Mouse (Mus musculus) lung, embryonic 14.5 days (tissue): ENCODE measurements at regions not wholly inside any gene's neighbourhood (a gene's known extent, or its start where the extent isn't known, plus 50 kb on each side); places are given as distances from the start of the nearest gene placed in this dataset.

Experiments used
- ATAC-seq: fragments of 200-750 bp; cut with Nextera tagmentation; 2 replicates; pipeline ENCODE4 v1.8.0; 2017; ENCODE audit warnings: mild to moderate bottlenecking, moderate TSS enrichment, moderate library complexity; ENCODE audit not compliant: insufficient read depth
- DNase-seq: peaks from one replicate; pipeline ENCODE4 v3.0.0-alpha.2; 2015
- H3K27ac ChIP-seq: fragments of 300-500 bp; sonication (generic); 2 replicates; pipeline ENCODE4 v1.5.1; 2014; ENCODE audit warnings: low read depth, mild to moderate bottlenecking, moderate library complexity
- H3K27me3 ChIP-seq: fragments of 300-500 bp; sonication (generic); 2 replicates; pipeline ENCODE4 v1.6.1; 2014; ENCODE audit warnings: low read length, control low read depth; ENCODE audit not compliant: insufficient read depth
- H3K36me3 ChIP-seq: fragments of 300-500 bp; sonication (generic); 2 replicates; pipeline ENCODE4 v1.6.1; 2014; ENCODE audit warnings: control low read depth; ENCODE audit not compliant: insufficient read depth
- H3K4me1 ChIP-seq: fragments of 300-500 bp; sonication (generic); 2 replicates; pipeline ENCODE4 v1.6.1; 2014; ENCODE audit warnings: antibody characterized with exemption, control low read depth; ENCODE audit not compliant: insufficient read depth
- H3K4me2 ChIP-seq: fragments of 300-500 bp; sonication (generic); 2 replicates; pipeline ENCODE4 v1.6.1; 2014; ENCODE audit warnings: mild to moderate bottlenecking
- H3K4me3 ChIP-seq: fragments of 300-500 bp; sonication (generic); 2 replicates; pipeline ENCODE4 v1.5.1; 2014; ENCODE audit warnings: low read depth, low read length
- H3K9ac ChIP-seq: fragments of 300-500 bp; sonication (generic); 2 replicates; pipeline ENCODE4 v1.6.1; 2014
- H3K9me3 ChIP-seq: fragments of 300-500 bp; sonication (generic); 2 replicates; pipeline ENCODE4 v1.6.1; 2016; ENCODE audit warnings: low read depth, low read length, control low read depth
- CTCF ChIP-seq: IDR thresholded peaks from 2 replicates; pipeline ENCODE4 v1.5.1; 2016; ENCODE audit warnings: antibody characterized with exemption, low read depth
- WGBS: fragments of 180-500 bp; shearing (Covaris S2); extraction: QIAGEN DNeasy Blood & Tissue Kit; methylation state at CpG from one replicate; pipeline ENCODE4 v1.1.7; 2014; 5-methylcytosine and 5-hydroxymethylcytosine counted together

DNA sequence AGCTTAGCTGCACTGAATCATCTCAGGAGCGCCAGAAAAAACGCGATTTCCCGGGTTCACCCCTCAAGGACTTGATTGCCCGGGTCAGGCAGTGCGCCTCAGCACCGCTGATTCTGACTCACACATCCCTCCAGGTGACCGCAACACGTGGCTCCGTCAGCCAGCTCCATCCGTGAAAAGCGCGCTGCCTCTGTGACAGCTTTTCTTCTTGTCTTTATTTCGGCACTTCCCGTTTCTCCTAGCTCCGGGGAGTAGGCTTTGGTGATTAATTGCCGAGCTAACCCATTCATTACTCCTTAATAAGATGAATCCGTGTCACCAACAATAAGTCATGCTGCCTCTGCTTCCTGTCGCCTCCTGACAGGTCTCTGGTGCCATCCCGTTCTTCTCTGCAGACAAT lies 108.6 kb downstream of the Katnal1 start:
- 14% methylated on average over 20 of the region's 20 CpGs for WGBS
- DNase-seq (peak; percentile 34), ATAC-seq (no peak)
- H3K4me1 ChIP-seq, result peaks cover 8% of the 10 kb centered on the region
- no peak overlapping the region for H3K27ac ChIP-seq
- H3K4me2 ChIP-seq, result peak overlapping the region; percentile 37; the same call in 1 of the 2 replicates
- H3K9me3 ChIP-seq, result no peaks in the 10 kb centered on the region
- no peaks in the 10 kb centered on the region for H3K36me3 ChIP-seq
- no peak for TF ChIP-seq CTCF
- no peak overlapping the region for H3K9ac ChIP-seq
- no peak overlapping the region for H3K4me3 ChIP-seq
- H3K27me3 ChIP-seq, result no peaks in the 10 kb centered on the region

DNA sequence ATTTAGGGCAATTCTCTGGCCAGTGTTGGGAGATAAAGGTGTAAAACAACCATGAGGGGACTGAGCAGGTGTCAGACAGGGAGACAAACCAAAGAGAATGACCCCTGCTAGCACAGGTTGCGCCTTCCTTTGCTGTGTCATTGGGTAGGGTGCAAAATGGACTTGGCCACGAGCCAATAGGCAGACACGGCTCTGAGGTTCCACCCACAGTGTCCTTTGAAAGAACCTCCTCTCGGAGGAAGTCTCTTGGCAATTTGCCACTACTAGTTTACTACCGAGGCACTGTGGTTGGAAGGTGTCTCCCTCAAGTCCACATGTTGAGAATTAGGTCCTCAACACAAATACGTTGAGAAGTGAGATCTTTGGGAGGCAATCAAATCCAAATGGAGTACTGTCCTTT lies 109.7 kb downstream of the Katnal1 start:
- Histone ChIP-seq H3K9me3 (no peaks in the 10 kb centered on the region), H3K4me2 (no peak overlapping the region), H3K4me1 (peaks cover 8% of the 10 kb centered on the region), H3K27ac (no peak overlapping the region), H3K27me3 (no peaks in the 10 kb centered on the region), H3K36me3 (no peaks in the 10 kb centered on the region), H3K9ac (no peak overlapping the region), H3K4me3 (no peak overlapping the region)
- TF ChIP-seq CTCF, result no peak
- DNase-seq (peak; percentile 76), ATAC-seq (no peak)
- WGBS, result 26% methylated on average over 6 of the region's 6 CpGs

DNA sequence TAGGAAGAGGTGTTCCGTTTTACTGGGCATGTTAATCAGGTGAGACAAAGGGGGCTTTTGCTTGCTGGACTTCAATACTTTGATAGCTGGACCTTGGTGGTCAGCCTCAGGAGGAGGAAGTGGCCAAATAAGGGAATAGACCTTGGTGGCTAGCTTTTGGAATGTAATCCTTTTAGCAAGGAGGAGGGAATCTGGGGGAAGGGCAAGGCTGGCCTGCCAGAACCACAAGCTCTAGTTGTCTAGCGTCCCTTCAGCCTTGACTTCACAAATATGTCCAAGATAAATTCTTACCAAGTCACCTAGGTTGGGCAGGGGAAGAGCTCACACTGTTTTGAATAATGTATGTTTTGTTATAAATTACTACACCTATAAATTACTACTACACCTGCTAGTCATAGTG lies 110.4 kb downstream of the Katnal1 start:
- no peak overlapping the region for H3K4me3 ChIP-seq
- ATAC-seq (no peak), DNase-seq (no peak)
- H3K36me3 ChIP-seq, result no peaks in the 10 kb centered on the region
- H3K4me2 ChIP-seq, result no peak overlapping the region
- TF ChIP-seq CTCF, result no peak
- no peak overlapping the region for H3K9ac ChIP-seq
- no peaks in the 10 kb centered on the region for H3K27me3 ChIP-seq
- peaks cover 8% of the 10 kb centered on the region for H3K4me1 ChIP-seq
- no peak overlapping the region for H3K27ac ChIP-seq
- WGBS, result 36% methylated on average over 2 of the region's 2 CpGs
- no peaks in the 10 kb centered on the region for H3K9me3 ChIP-seq

DNA sequence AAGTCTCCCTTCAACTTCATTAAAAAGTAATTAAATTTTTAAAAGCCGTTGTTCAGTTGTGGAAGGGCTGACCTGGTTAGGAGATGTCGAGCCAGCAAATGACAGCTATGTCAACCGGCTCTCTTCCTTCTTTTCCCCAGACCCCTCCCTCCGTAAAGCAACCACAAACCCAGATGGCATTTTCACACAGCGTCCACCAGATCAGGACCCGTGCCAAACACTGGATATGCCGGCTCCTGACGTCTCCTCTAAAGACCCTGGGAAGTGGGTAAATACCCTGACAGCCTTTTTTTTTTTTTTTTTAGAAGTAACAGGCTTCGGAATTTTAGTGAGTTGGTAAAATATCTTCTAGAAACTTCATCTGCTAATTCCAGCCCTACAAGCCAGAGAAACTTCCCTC lies 116.3 kb downstream of the Katnal1 start:
- DNase-seq (no peak), ATAC-seq (no peak)
- Histone ChIP-seq H3K36me3 (no peaks in the 10 kb centered on the region), H3K4me2 (no peak overlapping the region), H3K27me3 (no peaks in the 10 kb centered on the region), H3K27ac (no peak overlapping the region), H3K4me1 (peaks cover 10% of the 10 kb centered on the region; the same call in 1 of the 2 replicates), H3K9me3 (no peaks in the 10 kb centered on the region), H3K9ac (no peak overlapping the region), H3K4me3 (no peak overlapping the region)
- WGBS, result 59% methylated on average over 9 of the region's 9 CpGs
- TF ChIP-seq CTCF, result no peak

DNA sequence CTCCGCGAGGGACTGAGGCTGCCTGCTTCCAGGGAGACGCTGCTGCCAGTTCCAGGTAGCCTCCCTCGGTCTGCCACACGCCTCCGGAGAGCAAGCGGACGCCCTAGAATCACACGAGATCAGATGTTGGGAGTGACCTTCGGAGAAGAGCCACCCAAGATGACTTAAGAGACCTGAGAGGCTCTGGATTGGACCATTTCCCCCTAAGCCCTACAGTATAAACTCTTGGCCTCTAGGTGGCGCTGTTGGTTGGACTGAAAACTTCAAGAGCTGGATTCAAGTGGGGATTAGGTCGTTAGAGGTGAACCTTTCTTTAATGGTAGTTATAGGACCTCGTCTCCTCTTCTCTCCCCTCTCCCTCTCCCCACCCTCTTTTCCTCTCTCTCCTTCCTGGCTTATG lies 117.1 kb downstream of the Katnal1 start:
- Histone ChIP-seq H3K9me3 (no peaks in the 10 kb centered on the region), H3K27me3 (no peaks in the 10 kb centered on the region), H3K9ac (no peak overlapping the region), H3K36me3 (no peaks in the 10 kb centered on the region), H3K27ac (no peak overlapping the region), H3K4me1 (peaks cover 10% of the 10 kb centered on the region; the same call in 1 of the 2 replicates), H3K4me3 (no peak overlapping the region), H3K4me2 (no peak overlapping the region)
- DNase-seq (peak; percentile 91), ATAC-seq (no peak; the same call in 1 of the 2 replicates)
- whole genome bisulfite sequencing, result 21% methylated on average over 13 of the region's 13 CpGs
- TF ChIP-seq CTCF, result peak; percentile 89

DNA sequence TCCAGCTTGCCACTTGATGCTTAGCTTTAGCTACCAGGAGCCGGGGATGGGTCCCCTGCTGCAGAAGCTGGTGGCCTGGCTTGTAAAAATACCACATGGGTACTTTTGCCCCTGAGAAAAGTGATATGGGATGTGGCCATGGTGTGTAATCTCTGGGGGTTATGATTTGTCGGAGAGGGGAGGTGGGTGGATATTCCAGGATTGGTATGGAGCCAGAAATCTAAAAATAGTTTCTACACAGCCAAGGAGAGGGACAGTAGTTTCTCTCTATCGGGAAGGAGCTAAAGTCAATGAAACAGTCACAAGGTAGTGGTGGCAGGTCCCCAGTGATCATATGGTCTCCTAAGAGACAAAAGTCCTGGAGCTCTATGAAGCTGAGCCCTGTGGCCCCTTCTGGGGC lies 119.6 kb downstream of the Katnal1 start:
- Histone ChIP-seq H3K27ac (no peak overlapping the region), H3K4me1 (peaks cover 10% of the 10 kb centered on the region; the same call in 1 of the 2 replicates), H3K4me3 (no peak overlapping the region), H3K9me3 (no peaks in the 10 kb centered on the region), H3K27me3 (no peaks in the 10 kb centered on the region), H3K36me3 (no peaks in the 10 kb centered on the region), H3K4me2 (no peak overlapping the region), H3K9ac (no peak overlapping the region)
- WGBS, result 37% methylated on average over 3 of the region's 3 CpGs
- TF ChIP-seq CTCF, result no peak
- DNase-seq, result peak; percentile 37
- ATAC-seq, result 0 out of 2 replicates have a peak, but pooled peaks have one; percentile 3

DNA sequence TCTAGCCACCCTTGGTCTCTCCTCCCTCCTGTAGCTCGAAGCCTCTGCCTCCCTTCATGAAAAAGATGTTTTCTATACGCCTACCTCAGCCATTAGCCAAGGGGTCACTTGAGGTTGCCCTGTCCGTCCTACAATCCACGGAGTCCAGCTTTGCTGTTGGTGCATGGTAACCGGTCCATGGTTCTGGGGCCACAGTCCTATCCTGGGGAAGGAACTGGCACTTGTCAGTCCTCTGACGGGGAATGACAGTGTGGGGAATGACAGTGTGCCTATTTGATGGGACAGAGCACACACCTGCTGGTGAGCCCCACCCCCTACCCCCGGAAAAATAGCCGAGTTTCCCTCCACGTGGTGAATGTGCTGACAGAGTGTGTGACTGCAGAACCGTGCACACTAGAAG lies 120.1 kb downstream of the Katnal1 start:
- TF ChIP-seq CTCF, result no peak
- Histone ChIP-seq H3K9ac (no peak overlapping the region), H3K27ac (no peak overlapping the region), H3K4me2 (no peak overlapping the region), H3K9me3 (no peaks in the 10 kb centered on the region), H3K4me1 (peaks cover 10% of the 10 kb centered on the region; the same call in 1 of the 2 replicates), H3K36me3 (no peaks in the 10 kb centered on the region), H3K27me3 (no peaks in the 10 kb centered on the region), H3K4me3 (no peak overlapping the region)
- 18% methylated on average over 10 of the region's 10 CpGs for WGBS
- DNase-seq (no peak), ATAC-seq (peak; percentile 39; the same call in 1 of the 2 replicates)

DNA sequence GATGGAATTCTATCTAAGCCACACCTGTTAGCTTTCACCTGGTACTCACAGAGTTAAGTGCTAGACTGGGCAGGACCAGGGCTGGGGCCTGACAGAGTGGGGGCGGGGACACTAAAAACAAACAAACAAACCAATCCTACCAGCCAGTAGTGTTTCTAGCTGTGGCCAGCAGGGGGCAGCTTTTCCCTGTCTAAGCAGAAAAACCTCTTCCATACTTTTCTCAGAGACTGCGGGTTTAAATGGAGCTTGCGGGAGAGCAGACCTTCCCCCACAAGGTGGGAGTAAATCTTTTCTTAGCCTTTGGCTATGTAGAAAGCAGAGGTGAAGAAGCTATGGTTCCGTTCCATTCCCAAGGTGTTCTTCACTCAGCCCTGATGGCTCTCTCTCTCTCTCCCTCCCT lies 120.7 kb downstream of the Katnal1 start:
- ATAC-seq, result no peak; the same call in 1 of the 2 replicates
- Histone ChIP-seq H3K9me3 (no peaks in the 10 kb centered on the region), H3K9ac (no peak overlapping the region), H3K4me1 (peaks cover 10% of the 10 kb centered on the region; the same call in 1 of the 2 replicates), H3K4me2 (no peak overlapping the region), H3K27ac (no peak overlapping the region), H3K27me3 (no peaks in the 10 kb centered on the region), H3K4me3 (no peak overlapping the region), H3K36me3 (no peaks in the 10 kb centered on the region)
- TF ChIP-seq CTCF, result peak; percentile 75
- DNase-seq, result peak; percentile 83
- 7% methylated on average over 4 of the region's 4 CpGs for WGBS
